36 mouse cellular contexts compared by ENCODE assay signal in genomic region chr4:107675645-107676044, GRCm38 (mm10). TPM values are rescaled to one million over a fixed set of nuclear protein-coding genes. Genes with fewer than 3 reads are reported as not detected.
A peak's percentile ranks its signal among the peaks of the same experiment; 100 is the strongest.
DNase-seq lines count a peak whose midpoint lies in the region; ATAC-seq and TF ChIP-seq lines count a peak whose summit lies in the region.
"Had no signal": no experiment of that assay in that cellular context is flagged by ENCODE, and none has a peak within 500 bp of the region (broad histone marks: within the 10 kb centered on the region; RNA-seq: fewer than 3 reads in every experiment).

No protein-coding gene starts in this region.

- H3K4me2 ChIP-seq in neural tube, embryonic 13.5 days = no peak overlapping the region
- H3K4me2 ChIP-seq in neural tube, embryonic 15.5 days = no peak overlapping the region
- H3K4me2 ChIP-seq: embryonic facial prominence, embryonic 13.5 days; forebrain, embryonic 15.5 days; intestine, embryonic 15.5 days; midbrain, embryonic 13.5 days had no signal

- H3K4me1 ChIP-seq in neural tube, embryonic 13.5 days (replicated peaks) = peaks cover 28% of the 10 kb centered on the region
- peaks cover 26% of the 10 kb centered on the region for H3K4me1 ChIP-seq in neural tube, embryonic 15.5 days
- H3K4me1 ChIP-seq in bone marrow, adult 2 months (ENCODE audit: control insufficient read depth, insufficient read depth, low read length) = peaks cover 4% of the 10 kb centered on the region
- peaks cover 4% of the 10 kb centered on the region; the same call in 1 of the 2 replicates for H3K4me1 ChIP-seq in cortical plate, adult 2 months (ENCODE audit: control insufficient read depth, insufficient read depth, low read length)
- H3K4me1 ChIP-seq in thymus, adult 2 months (replicated peaks; ENCODE audit: control insufficient read depth, insufficient read depth, low read length) = no peaks in the 10 kb centered on the region; the same call in 1 of the 2 replicates
- H3K4me1 ChIP-seq: intestine, embryonic 15.5 days had no signal

- no peak for TF ChIP-seq POLR2A in bone marrow, adult 2 months (IDR thresholded peaks at IDR 0.05; ENCODE audit: borderline replicate concordance, control insufficient read depth, low read depth, low read length)
- no peak for TF ChIP-seq POLR2A in cortical plate, adult 2 months (IDR thresholded peaks at IDR 0.05; ENCODE audit: extremely low read depth, insufficient read depth, low read length)
- TF ChIP-seq POLR2A in thymus, adult 2 months (IDR thresholded peaks at IDR 0.05; ENCODE audit: control insufficient read depth, extremely low read depth, insufficient read depth, low read length, poor library complexity) = no peak

- 68% methylated on average over 10 of the region's 10 CpGs for WGBS in neural tube, embryonic 13.5 days
- WGBS in neural tube, embryonic 15.5 days = 68% methylated on average over 10 of the region's 10 CpGs
- WGBS in bone marrow, adult 2 months = 13% methylated on average over 10 of the region's 10 CpGs
- WGBS in thymus, adult 2 months = 29% methylated on average over 10 of the region's 10 CpGs

- 0 out of 2 replicates have a peak overlapping the region, but pooled peaks have one; percentile 22 for H3K9ac ChIP-seq in neural tube, embryonic 13.5 days
- H3K9ac ChIP-seq in neural tube, embryonic 15.5 days (replicated peaks) = no peak overlapping the region
- H3K9ac ChIP-seq: embryonic facial prominence, embryonic 13.5 days; forebrain, embryonic 15.5 days; intestine, embryonic 15.5 days; midbrain, embryonic 13.5 days had no signal

- H3K27ac ChIP-seq in neural tube, embryonic 13.5 days (replicated peaks) = no peak overlapping the region
- H3K27ac ChIP-seq in neural tube, embryonic 15.5 days (replicated peaks) = no peak overlapping the region
- H3K27ac ChIP-seq in bone marrow, adult 2 months (ENCODE audit: control insufficient read depth, insufficient read depth, low read depth, low read length, poor library complexity) = peak overlapping the region; percentile 68
- peak overlapping the region; percentile 56 for H3K27ac ChIP-seq in cortical plate, adult 2 months (ENCODE audit: insufficient read depth, low read length)
- no peak overlapping the region for H3K27ac ChIP-seq in thymus, adult 2 months (ENCODE audit: control insufficient read depth, insufficient read depth, low read length)
- H3K27ac ChIP-seq: embryonic facial prominence, embryonic 13.5 days; forebrain, embryonic 10.5 days; forebrain, embryonic 15.5 days; hindbrain, postnatal 0 days; intestine, embryonic 15.5 days; layer of hippocampus, adult 2 months; midbrain, embryonic 13.5 days had no signal

- TF ChIP-seq CTCF in bone marrow, adult 2 months (IDR thresholded peaks at IDR 0.05; ENCODE audit: control insufficient read depth, insufficient read depth, low read length) = no peak
- no peak for TF ChIP-seq CTCF in cortical plate, adult 2 months (IDR thresholded peaks at IDR 0.05; ENCODE audit: extremely low read depth, insufficient read depth, low read length)
- TF ChIP-seq CTCF in thymus, adult 2 months (IDR thresholded peaks at IDR 0.05; ENCODE audit: borderline replicate concordance, control insufficient read depth, extremely low read depth, insufficient read depth, low read length, poor library complexity) = no peak

- H3K4me3 ChIP-seq in neural tube, embryonic 13.5 days = no peak overlapping the region
- H3K4me3 ChIP-seq in neural tube, embryonic 15.5 days (replicated peaks) = no peak overlapping the region
- H3K4me3 ChIP-seq in bone marrow, adult 2 months (replicated peaks; ENCODE audit: control insufficient read depth, low read depth, low read length) = no peak overlapping the region
- no peak overlapping the region for H3K4me3 ChIP-seq in cortical plate, adult 2 months (ENCODE audit: insufficient read depth, low read length)
- no peak overlapping the region for H3K4me3 ChIP-seq in thymus, adult 2 months (ENCODE audit: control insufficient read depth, insufficient read depth, low read length)
- H3K4me3 ChIP-seq: embryonic facial prominence, embryonic 13.5 days; forebrain, embryonic 10.5 days; forebrain, embryonic 15.5 days; intestine, embryonic 15.5 days; layer of hippocampus, adult 2 months; midbrain, embryonic 13.5 days had no signal

- no peak for DNase-seq in layer of hippocampus, postnatal 10 days (ENCODE audit: low spot score in 2 of 2)
- DNase-seq in retina, embryonic 14.5 days (ENCODE audit: low spot score) = no peak
- DNase-seq in thymus, adult 2 months = no peak
- DNase-seq: adrenal gland, adult 2 months; B cell, adult 2 months; cerebellum, adult 11 months; cerebellum, adult 9-10 months; cerebellum, postnatal 36 days; heart, postnatal 14 days; kidney, adult 2 months; kidney, postnatal 36 days; lung, postnatal 36 days; right cerebral cortex, postnatal 14 days; thymus, postnatal 36 days had no signal

- H3K36me3 ChIP-seq in neural tube, embryonic 13.5 days = no peaks in the 10 kb centered on the region
- H3K36me3 ChIP-seq in neural tube, embryonic 15.5 days = no peaks in the 10 kb centered on the region
- H3K36me3 ChIP-seq in thymus, adult 2 months (ENCODE audit: control insufficient read depth, insufficient read depth, low read length) = no peaks in the 10 kb centered on the region
- H3K36me3 ChIP-seq: embryonic facial prominence, embryonic 13.5 days; forebrain, embryonic 10.5 days; forebrain, embryonic 15.5 days; intestine, embryonic 15.5 days had no signal

- no peaks in the 10 kb centered on the region for H3K9me3 ChIP-seq in neural tube, embryonic 13.5 days
- H3K9me3 ChIP-seq in neural tube, embryonic 15.5 days (replicated peaks) = no peaks in the 10 kb centered on the region
- H3K9me3 ChIP-seq: embryonic facial prominence, embryonic 13.5 days; forebrain, embryonic 10.5 days; forebrain, embryonic 15.5 days; intestine, embryonic 15.5 days; midbrain, embryonic 13.5 days had no signal

- no peak for ATAC-seq in neural tube, embryonic 13.5 days (ENCODE audit: low read depth)
- ATAC-seq in neural tube, embryonic 15.5 days (ENCODE audit: low FRiP score) = no peak
- peak; percentile 26 for ATAC-seq in monocyte, adult 5-6 weeks (replicated peaks; ENCODE audit: insufficient number of reproducible peaks, low FRiP score, low TSS enrichment, poor library complexity, severe bottlenecking)
- ATAC-seq: activated CD4-positive, CD25-positive, alpha-beta regulatory T cell, adult 4 months; forebrain, embryonic 15.5 days; hindbrain, postnatal 0 days; intestine, embryonic 15.5 days; midbrain, embryonic 13.5 days had no signal

- H3K27me3 ChIP-seq in neural tube, embryonic 13.5 days = no peaks in the 10 kb centered on the region
- H3K27me3 ChIP-seq in neural tube, embryonic 15.5 days (replicated peaks) = no peaks in the 10 kb centered on the region
- no peaks in the 10 kb centered on the region for H3K27me3 ChIP-seq in thymus, adult 2 months (ENCODE audit: control insufficient read depth, insufficient read depth, low read length)
- H3K27me3 ChIP-seq: forebrain, embryonic 15.5 days had no signal

RNA-seq across cellular contexts. Expression of gene Dmrtb1, which starts 8.4 kb away (rescaled TPM):
- 14.5 TPM in 2 replicates for polyA plus RNA-seq in neural tube, embryonic 13.5 days (2015; fragmentation: Nextera tagmentation; extraction: Ambion mirVana)
- polyA plus RNA-seq in neural tube, embryonic 15.5 days (2015; fragmentation: Nextera tagmentation; extraction: Ambion mirVana) = 7.7 and 9.0 TPM in 2 replicates
- 1.1 TPM in 1 of 2 replicates, not detected in the other for polyA plus RNA-seq in bone marrow, adult 2 months (2011; ENCODE audit: insufficient read depth, insufficient read length, low replicate concordance, missing spikeins)
- polyA plus RNA-seq in cortical plate, adult 2 months (2012; rRNA removed) = 1.4 and 1.6 TPM in 2 replicates
- 1.7 to 4.1 TPM in 2 of 3 replicates, not detected in the other for total RNA-seq in monocyte, adult 5-6 weeks (2017)
- total RNA-seq in layer of hippocampus, postnatal 10 days (2021) = 1 to 10 TPM; 2.5 to 3.2 TPM
- 2.0 and 3.4 TPM in 2 replicates for polyA plus RNA-seq in thymus, adult 2 months (2012; rRNA removed)
- total RNA-seq: adrenal gland, adult 2 months; adrenal gland, postnatal 4 days; gastrocnemius, adult 8-10 months; heart, postnatal 14 days; liver, adult 2 months; megakaryocyte-erythroid progenitor cell, adult 5-6 weeks had no signal
- polyA plus RNA-seq: activated CD4-positive, CD25-positive, alpha-beta regulatory T cell, adult 4 months; adrenal gland, adult 2 months; heart, embryonic 14.5 days; intestine, embryonic 15.5 days; kidney, embryonic 16.5 days; liver, adult 2 months; liver, embryonic 16.5 days; lung, embryonic 16.5 days; small intestine, adult 2 months had no signal

Comparison
In these comparisons a context has a peak if more than half of its experiments do, and no peak if none do; other contexts are left out.
1. H3K27ac ChIP-seq: peak in bone marrow, adult 2 months (single experiment) and cortical plate, adult 2 months (single experiment); none in neural tube, embryonic 13.5 days (single experiment), neural tube, embryonic 15.5 days (single experiment) and thymus, adult 2 months (single experiment).